Mouse (Mus musculus) NIH3T3 (cell line): ENCODE data around the gene Slc15a2.

Source experiments
- DNase-seq: peaks from one replicate; pipeline ENCODE4 v3.0.0-alpha.2; 2012; ENCODE audit warnings: low read depth

Slc15a2 gene

DNA sequence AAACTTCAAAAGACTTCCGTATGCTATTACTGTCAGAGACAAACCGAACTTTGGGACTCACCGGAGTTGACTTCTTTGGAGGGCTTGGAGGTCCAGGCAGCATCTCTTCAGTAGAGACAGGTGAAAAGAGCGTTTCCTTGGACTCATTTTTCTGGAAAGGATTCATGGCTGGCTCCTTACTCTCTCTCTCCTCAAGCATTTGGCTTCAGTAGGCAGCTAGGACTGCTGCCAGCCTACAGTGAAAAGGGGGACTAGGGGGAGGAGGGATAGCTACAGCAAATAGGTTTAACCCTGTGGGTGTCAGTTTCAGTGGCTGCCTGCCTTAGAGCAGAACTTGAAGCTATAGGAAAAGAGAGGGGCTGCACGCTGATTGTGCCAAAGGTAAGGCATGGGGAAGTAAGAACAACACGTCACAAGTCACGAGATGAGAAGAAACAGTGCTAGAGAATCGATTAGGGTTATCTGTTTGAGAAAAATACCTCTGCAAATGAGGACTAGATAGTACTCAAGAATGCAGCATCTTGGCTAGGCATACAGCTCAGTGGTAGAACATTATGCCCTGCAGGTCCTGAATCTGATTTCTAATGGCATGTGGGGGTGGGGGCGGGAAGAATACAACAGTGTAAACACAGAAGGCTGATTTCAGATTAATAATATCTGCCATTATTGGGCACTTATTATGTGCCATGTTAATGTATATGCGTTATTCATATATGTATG, at the start of gene Slc15a2:
Slc15a2 (minus strand) TSS at position 369 of the 720 bp plus-strand sequence.
- DNase-seq: peak; percentile 5

DNA sequence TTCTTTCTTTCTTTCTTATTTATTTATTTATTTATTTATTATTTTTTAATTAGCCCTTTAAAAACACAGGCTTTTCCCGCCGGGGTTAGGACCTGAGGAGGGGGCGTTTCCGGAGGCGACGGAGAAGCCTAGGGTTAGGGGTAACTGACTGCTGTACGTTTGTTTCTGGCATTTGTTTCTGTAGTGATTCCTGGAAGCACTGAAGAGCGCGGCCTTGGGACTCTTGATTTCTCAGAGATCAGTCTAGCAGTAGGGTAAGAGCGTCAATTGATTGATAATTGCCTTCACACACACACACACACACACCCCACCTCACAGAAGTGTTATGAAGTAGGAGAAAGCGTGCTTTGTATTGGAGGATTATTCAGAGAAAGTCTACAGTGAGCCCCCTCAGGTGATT, 44.1 kb upstream of the Slc15a2 start:
- peak; percentile 5 for DNase-seq

DNA sequence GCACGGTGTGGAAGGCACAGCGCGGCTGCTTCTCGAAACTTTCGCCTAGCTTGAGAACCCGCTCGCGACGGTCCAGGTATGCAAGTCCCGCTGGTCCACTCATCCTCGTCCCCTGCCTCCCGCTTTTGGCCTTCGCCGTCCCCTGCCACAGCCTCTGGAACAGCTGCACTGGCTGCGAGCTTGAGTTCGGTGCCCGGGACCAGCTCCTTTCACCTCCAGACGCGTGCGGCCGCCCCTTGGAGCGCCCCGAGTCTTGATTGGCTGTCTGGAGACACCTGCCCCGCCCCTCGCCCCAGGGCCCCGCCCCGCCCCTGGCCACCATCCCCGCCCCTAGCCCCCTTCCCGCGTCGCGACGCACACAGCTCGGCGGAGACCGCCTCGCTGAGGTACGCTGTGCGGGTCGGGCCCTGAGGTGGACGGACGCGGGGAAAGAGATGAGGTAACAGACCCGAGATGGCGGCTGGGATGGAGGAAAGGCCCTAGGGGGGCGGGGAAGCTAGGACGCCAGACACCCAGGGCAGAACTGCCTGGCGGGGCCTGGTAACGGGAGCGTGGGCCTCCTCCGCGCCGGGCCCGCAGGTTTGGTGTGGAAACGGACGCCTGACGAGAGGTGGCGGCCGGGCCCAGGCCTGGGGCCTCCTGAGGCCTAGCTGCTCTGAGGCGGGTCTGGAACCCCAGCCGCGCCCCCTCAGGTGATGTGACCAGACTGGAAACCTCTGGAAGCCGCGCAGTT, 43.5 kb upstream of the Slc15a2 start, which contains the start of gene Iqcb1:
Iqcb1 (plus strand) TSS at position 332 of the 733 bp plus-strand sequence.
- peak; percentile 81 for DNase-seq

GRCm38 (mm10) chr16:36827611-36828053, 42.9 kb upstream of the Slc15a2 start:
- DNase-seq: no peak

- peak; percentile 76 for DNase-seq
Measured at GRCm38 (mm10) chr16:36821474-36821873, 36.7 kb upstream of the Slc15a2 start.

- DNase-seq: no peak
Measured at GRCm38 (mm10) chr16:36820747-36821146, 36.0 kb upstream of the Slc15a2 start.

- no peak for DNase-seq
Measured at GRCm38 (mm10) chr16:36820016-36820415, 35.3 kb upstream of the Slc15a2 start.

- DNase-seq: peak; percentile 87
Measured at GRCm38 (mm10) chr16:36817321-36817926, 32.7 kb upstream of the Slc15a2 start.

- DNase-seq: no peak
Measured at GRCm38 (mm10) chr16:36816916-36817315, 32.2 kb upstream of the Slc15a2 start.

DNA sequence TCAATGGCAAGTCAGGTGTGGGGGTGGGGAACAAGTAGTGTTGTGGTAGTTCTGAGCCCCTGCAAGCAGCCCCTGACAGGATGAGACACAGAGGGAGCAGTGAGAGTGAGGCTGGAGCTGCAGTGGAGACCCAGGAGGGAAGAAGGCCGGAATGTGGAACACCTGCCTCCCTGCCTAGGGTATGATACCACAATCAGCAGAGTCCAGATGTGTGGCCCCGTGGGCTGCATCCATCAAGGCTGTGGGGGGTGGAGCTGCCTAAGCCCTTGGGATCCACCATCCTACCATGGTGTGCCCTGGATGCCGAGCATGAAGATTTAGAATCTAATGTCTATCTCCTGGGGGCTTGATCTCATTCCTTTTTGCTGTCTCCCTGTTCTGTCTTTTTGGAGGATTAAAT, 28.9 kb upstream of the Slc15a2 start:
- no peak for DNase-seq

DNA sequence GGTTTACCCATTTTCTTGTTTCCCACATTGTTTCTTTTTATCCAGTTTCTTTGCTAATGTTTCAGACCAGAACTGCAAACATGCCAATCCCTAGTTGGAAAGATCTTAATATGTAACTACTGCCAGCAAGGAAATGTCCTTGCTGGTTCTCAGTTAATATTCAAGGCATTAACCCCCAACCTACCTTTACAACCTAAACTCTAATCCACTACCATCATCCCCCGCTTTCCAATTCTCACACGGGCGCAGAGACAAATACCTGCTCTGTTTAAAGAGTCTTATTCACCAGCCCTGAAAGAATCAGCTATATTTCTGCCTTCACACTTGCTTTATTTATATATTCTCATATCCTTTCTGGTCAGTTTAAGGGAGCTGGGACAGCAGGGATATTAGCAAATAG, 23.9 kb upstream of the Slc15a2 start:
- no peak for DNase-seq

DNA sequence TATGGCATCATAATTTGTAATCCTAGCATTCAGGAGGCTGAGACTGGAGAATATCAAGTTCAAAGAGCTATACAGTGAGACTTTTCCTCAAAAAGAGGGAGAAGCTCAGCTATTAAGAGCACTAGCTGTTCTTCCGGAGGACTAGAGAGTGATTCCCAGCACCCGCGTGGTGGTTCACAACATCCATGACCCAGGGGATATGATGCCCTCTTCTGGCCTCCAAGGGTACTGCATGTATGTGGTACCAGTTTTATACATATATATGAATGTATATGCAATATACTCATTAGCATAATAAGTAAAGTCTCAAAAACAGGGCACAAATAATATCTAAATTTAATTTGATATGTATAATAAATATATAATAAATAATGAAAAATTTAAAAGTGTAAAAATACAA, 17.6 kb upstream of the Slc15a2 start:
- DNase-seq: no peak

DNA sequence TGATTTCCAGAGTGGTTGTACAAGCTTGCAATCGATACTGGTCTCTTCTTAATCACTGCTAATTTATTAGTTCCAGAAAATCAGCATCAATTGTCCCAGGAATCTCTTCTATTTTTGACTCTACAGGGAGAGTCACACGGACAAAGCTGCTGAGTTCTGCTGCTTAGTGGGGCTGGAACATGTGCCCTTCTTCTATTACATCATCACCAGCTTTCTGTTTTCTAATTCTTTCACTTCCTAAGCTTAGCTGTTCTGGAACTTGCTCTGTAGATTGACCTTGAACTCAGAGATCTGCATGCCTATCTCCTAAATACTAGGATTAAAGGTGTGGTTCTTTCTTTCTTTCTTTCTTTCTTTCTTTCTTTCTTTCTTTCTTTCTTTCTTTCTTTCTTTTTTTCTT, 13.6 kb upstream of the Slc15a2 start:
- no peak for DNase-seq

GRCm38 (mm10) chr16:36794976-36795375, 10.2 kb upstream of the Slc15a2 start:
- DNase-seq: no peak

- no peak for DNase-seq
Measured at GRCm38 (mm10) chr16:36790166-36790565, 5.4 kb upstream of the Slc15a2 start.

DNA sequence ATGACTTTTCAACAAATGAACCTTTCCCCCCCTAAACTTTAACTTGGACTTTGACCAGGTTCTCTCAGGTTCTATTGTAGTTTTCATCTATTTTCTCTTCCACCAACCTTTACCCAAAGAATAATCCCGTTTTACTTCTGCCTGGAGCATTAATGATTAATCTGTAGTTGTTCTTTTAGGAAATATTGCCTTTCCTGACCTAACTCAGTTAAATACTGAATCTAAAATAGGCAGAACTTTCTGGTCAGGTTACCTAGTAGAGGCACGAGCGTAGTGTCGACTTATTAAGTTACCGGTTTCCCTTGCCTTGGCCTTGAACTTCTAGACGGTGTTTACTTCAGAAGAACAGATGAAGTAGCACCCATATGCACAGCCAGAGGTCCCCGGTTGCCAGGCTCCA, 1.7 kb upstream of the Slc15a2 start:
- DNase-seq: no peak

GRCm38 (mm10) chr16:36784146-36784545, 616 bp downstream of the Slc15a2 start:
- DNase-seq: no peak

DNA sequence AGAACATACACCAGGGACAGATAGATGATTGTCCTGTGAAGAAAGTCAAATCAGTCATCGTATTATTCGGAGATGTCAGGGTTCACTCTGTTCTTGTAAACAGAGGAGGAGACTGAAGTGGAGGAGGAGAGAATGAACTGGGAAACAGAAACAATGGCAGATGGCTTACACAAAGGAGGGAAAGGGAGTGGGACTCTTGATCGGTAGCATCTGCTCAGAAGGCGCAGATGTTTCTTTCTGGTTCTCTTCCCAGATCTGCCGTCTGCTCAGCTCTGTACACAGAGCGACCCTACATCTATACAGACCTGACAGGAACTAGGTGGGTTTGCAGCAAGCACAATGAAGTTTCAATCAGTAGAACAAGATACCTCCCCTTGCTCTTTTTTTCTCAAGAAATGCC, 9.1 kb downstream of the Slc15a2 start:
- no peak for DNase-seq

- DNase-seq: no peak
Measured at GRCm38 (mm10) chr16:36772996-36773395, 11.8 kb downstream of the Slc15a2 start.

- no peak for DNase-seq
Measured at GRCm38 (mm10) chr16:36771703-36772102, 13.1 kb downstream of the Slc15a2 start.

DNA sequence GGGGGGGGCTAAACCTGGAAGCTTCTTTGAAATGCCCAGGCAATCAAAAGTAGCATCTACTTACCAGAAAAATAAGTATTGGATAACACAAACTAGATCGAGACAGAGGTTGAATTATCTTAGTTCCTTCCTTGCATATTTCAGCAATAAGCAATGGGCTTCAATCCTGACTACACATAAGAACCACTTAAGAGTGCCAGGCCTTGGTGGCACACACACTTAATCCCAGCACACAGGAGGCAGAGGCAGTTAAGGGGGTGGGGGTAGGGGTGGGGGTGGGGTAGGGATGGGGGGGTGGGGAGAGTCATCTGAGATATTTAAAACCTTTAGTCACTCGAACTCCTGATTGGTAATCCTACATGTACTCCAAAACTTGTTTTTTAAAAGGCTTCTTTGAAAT, 13.5 kb downstream of the Slc15a2 start:
- no peak for DNase-seq

GRCm38 (mm10) chr16:36770830-36771229, 13.9 kb downstream of the Slc15a2 start:
- no peak for DNase-seq

DNA sequence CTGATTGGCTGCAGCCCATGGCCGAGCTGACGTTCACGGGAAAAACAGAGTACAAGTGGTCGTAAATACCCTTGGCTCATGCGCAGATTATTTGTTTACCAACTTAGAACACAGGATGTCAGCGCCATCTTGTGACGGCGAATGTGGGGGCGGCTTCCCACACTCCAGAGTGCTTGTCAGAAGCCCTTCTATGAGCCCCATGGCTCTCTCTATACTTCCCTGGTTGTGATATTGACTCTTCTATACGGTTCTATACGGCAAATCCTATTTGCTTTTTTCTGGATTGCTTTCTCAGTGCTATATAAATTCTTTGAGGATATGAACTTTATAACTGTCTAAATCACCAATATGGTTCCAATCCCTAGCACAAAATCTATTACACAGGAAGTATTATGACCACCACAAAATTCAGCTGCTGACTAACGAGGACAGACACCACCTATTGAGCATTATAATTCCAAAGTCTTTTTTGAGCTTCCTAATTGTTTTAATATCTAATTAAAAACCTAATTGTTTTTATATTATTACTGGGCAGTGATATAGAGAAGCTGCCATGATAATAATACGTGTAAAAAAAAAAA, 14.5 kb downstream of the Slc15a2 start:
- peak; percentile 56 for DNase-seq
